Mouse (Mus musculus): ENCODE measurements at regions not wholly inside any gene's neighbourhood (a gene's known extent, or its start where the extent isn't known, plus 50 kb on each side); places are given as distances from the start of the nearest gene placed in this dataset.

GRCm38 (mm10) chr17:68087149-68087548, 83.2 kb upstream of the Arhgap28 start:
- Histone ChIP-seq H3K27ac (ENCODE audit: insufficient read depth, low read length) (no peak overlapping the region), H3K4me1 (ENCODE audit: control insufficient read depth, insufficient read depth, low read length) (no peaks in the 10 kb centered on the region; the same call in 1 of the 2 replicates), H3K4me3 (ENCODE audit: insufficient read depth, low read length) (no peak overlapping the region)
- TF ChIP-seq POLR2A (IDR thresholded peaks at IDR 0.05; ENCODE audit: extremely low read depth, insufficient read depth, low read length) (no peak), CTCF (IDR thresholded peaks at IDR 0.05; ENCODE audit: extremely low read depth, insufficient read depth, low read length) (no peak)

- no peak overlapping the region for H3K27ac ChIP-seq (ENCODE audit: insufficient read depth, low read length)
- TF ChIP-seq POLR2A (IDR thresholded peaks at IDR 0.05; ENCODE audit: extremely low read depth, insufficient read depth, low read length) (no peak), CTCF (IDR thresholded peaks at IDR 0.05; ENCODE audit: extremely low read depth, insufficient read depth, low read length) (no peak)
- H3K4me1 ChIP-seq (ENCODE audit: control insufficient read depth, insufficient read depth, low read length) = no peaks in the 10 kb centered on the region; the same call in 1 of the 2 replicates
- no peak overlapping the region for H3K4me3 ChIP-seq (ENCODE audit: insufficient read depth, low read length)
These were observed 85.3 kb upstream of the Arhgap28 start for GRCm38 (mm10) chr17:68089179-68089578.

GRCm38 (mm10) chr17:68089830-68090229, 85.9 kb upstream of the Arhgap28 start:
- Histone ChIP-seq H3K27ac (ENCODE audit: insufficient read depth, low read length) (no peak overlapping the region; the same call in 1 of the 2 replicates), H3K4me1 (ENCODE audit: control insufficient read depth, insufficient read depth, low read length) (no peaks in the 10 kb centered on the region; the same call in 1 of the 2 replicates), H3K4me3 (ENCODE audit: insufficient read depth, low read length) (no peak overlapping the region)
- TF ChIP-seq POLR2A (IDR thresholded peaks at IDR 0.05; ENCODE audit: extremely low read depth, insufficient read depth, low read length) = no peak
- no peak for TF ChIP-seq CTCF (IDR thresholded peaks at IDR 0.05; ENCODE audit: extremely low read depth, insufficient read depth, low read length)

GRCm38 (mm10) chr17:68096982-68097381, 93.1 kb upstream of the Arhgap28 start:
- Histone ChIP-seq H3K27ac (ENCODE audit: insufficient read depth, low read length) (no peak overlapping the region), H3K4me3 (ENCODE audit: insufficient read depth, low read length) (no peak overlapping the region), H3K4me1 (ENCODE audit: control insufficient read depth, insufficient read depth, low read length) (no peaks in the 10 kb centered on the region)
- no peak for TF ChIP-seq CTCF (IDR thresholded peaks at IDR 0.05; ENCODE audit: extremely low read depth, insufficient read depth, low read length)
- TF ChIP-seq POLR2A (IDR thresholded peaks at IDR 0.05; ENCODE audit: extremely low read depth, insufficient read depth, low read length) = no peak

GRCm38 (mm10) chr17:68097436-68097835, 93.5 kb upstream of the Arhgap28 start:
- H3K4me3 ChIP-seq (ENCODE audit: insufficient read depth, low read length) = no peak overlapping the region

GRCm38 (mm10) chr17:68100093-68100492, 96.2 kb upstream of the Arhgap28 start:
- Histone ChIP-seq H3K27ac (ENCODE audit: insufficient read depth, low read length) (no peak overlapping the region), H3K4me1 (ENCODE audit: control insufficient read depth, insufficient read depth, low read length) (no peaks in the 10 kb centered on the region), H3K4me3 (ENCODE audit: insufficient read depth, low read length) (no peak overlapping the region)
- TF ChIP-seq CTCF (IDR thresholded peaks at IDR 0.05; ENCODE audit: extremely low read depth, insufficient read depth, low read length) (no peak), POLR2A (IDR thresholded peaks at IDR 0.05; ENCODE audit: extremely low read depth, insufficient read depth, low read length) (no peak)

More at GRCm38 (mm10) chr17:68097436-68097835, 93.5 kb upstream of the Arhgap28 start:
- H3K27ac ChIP-seq (ENCODE audit: insufficient read depth, low read length) = no peak overlapping the region
- H3K4me1 ChIP-seq (ENCODE audit: control insufficient read depth, insufficient read depth, low read length) = no peaks in the 10 kb centered on the region
- no peak for TF ChIP-seq CTCF (IDR thresholded peaks at IDR 0.05; ENCODE audit: extremely low read depth, insufficient read depth, low read length)
- no peak for TF ChIP-seq POLR2A (IDR thresholded peaks at IDR 0.05; ENCODE audit: extremely low read depth, insufficient read depth, low read length)

- TF ChIP-seq CTCF (IDR thresholded peaks at IDR 0.05; ENCODE audit: extremely low read depth, insufficient read depth, low read length) (no peak), POLR2A (IDR thresholded peaks at IDR 0.05; ENCODE audit: extremely low read depth, insufficient read depth, low read length) (no peak)
- H3K4me1 ChIP-seq (ENCODE audit: control insufficient read depth, insufficient read depth, low read length) = no peaks in the 10 kb centered on the region
- no peak overlapping the region for H3K4me3 ChIP-seq (ENCODE audit: insufficient read depth, low read length)
- H3K27ac ChIP-seq (ENCODE audit: insufficient read depth, low read length) = no peak overlapping the region
These were observed 99.4 kb upstream of the Arhgap28 start for GRCm38 (mm10) chr17:68103346-68103745.

GRCm38 (mm10) chr17:68106366-68106765, 102.4 kb upstream of the Arhgap28 start:
- TF ChIP-seq CTCF (IDR thresholded peaks at IDR 0.05; ENCODE audit: extremely low read depth, insufficient read depth, low read length) (no peak), POLR2A (IDR thresholded peaks at IDR 0.05; ENCODE audit: extremely low read depth, insufficient read depth, low read length) (no peak)

GRCm38 (mm10) chr17:68107875-68108274, 104.0 kb upstream of the Arhgap28 start:
- no peak overlapping the region for H3K27ac ChIP-seq (ENCODE audit: insufficient read depth, low read length)
- no peak overlapping the region for H3K4me3 ChIP-seq (ENCODE audit: insufficient read depth, low read length)
- no peaks in the 10 kb centered on the region for H3K4me1 ChIP-seq (ENCODE audit: control insufficient read depth, insufficient read depth, low read length)
- TF ChIP-seq POLR2A (IDR thresholded peaks at IDR 0.05; ENCODE audit: extremely low read depth, insufficient read depth, low read length) (no peak), CTCF (IDR thresholded peaks at IDR 0.05; ENCODE audit: extremely low read depth, insufficient read depth, low read length) (no peak)

More at GRCm38 (mm10) chr17:68106366-68106765, 102.4 kb upstream of the Arhgap28 start:
- Histone ChIP-seq H3K4me1 (ENCODE audit: control insufficient read depth, insufficient read depth, low read length) (no peaks in the 10 kb centered on the region), H3K4me3 (ENCODE audit: insufficient read depth, low read length) (no peak overlapping the region), H3K27ac (ENCODE audit: insufficient read depth, low read length) (no peak overlapping the region)

- no peak overlapping the region for H3K4me3 ChIP-seq (ENCODE audit: insufficient read depth, low read length)
- no peak for TF ChIP-seq CTCF (IDR thresholded peaks at IDR 0.05; ENCODE audit: extremely low read depth, insufficient read depth, low read length)
- TF ChIP-seq POLR2A (IDR thresholded peaks at IDR 0.05; ENCODE audit: extremely low read depth, insufficient read depth, low read length) = no peak
- H3K4me1 ChIP-seq (ENCODE audit: control insufficient read depth, insufficient read depth, low read length) = no peaks in the 10 kb centered on the region
- H3K27ac ChIP-seq (ENCODE audit: insufficient read depth, low read length) = no peak overlapping the region
These were observed 108.0 kb upstream of the Arhgap28 start for GRCm38 (mm10) chr17:68111834-68112473.

All from cortical plate, adult 2 months (tissue).